Mouse (Mus musculus) bone marrow macrophage, adult 2 months (primary cell): Measurements from ENCODE around the gene Gm10234.

Source experiments
- CTCF ChIP-seq: IDR thresholded peaks from 2 replicates; pipeline ENCODE4 v1.5.1; 2012; ENCODE audit warnings: low read depth, mild to moderate bottlenecking, low read length, moderate library complexity
- POLR2A ChIP-seq: IDR thresholded peaks from 2 replicates; pipeline ENCODE4 v1.6.1; 2012; ENCODE audit warnings: mild to moderate bottlenecking, low read depth, low read length, borderline replicate concordance

DNA sequence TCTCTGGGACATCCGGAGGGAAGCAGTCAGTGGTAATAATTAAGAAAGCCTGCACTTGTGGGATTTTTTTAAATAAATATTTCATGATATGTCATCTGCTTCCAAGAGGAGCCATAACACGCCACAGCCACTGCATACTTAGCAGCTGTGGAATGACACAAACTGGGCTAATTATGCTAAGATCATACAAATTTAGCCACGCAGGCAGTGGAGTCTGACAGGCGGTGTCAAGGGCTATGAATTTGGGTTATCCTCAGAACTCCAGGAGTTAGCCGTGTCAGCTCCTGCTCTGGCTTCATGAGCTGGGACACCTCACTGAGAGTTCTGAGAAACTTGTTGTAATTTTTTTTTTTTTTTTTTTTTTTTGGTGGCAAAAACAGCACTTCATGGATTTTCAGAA lies 40.8 kb downstream of the Gm10234 start:
- TF ChIP-seq POLR2A (no peak), CTCF (no peak)
